Mouse (Mus musculus): Measurements from ENCODE around the gene Tmem186. TPM values are rescaled to one million over a fixed set of nuclear protein-coding genes. Genes with fewer than 3 reads are reported as not detected.
A peak's percentile ranks its signal among the peaks of the same experiment; 100 is the strongest.

Gene Tmem186
- polyA plus RNA-seq, 1 experiment from 2014 or later = 17.2 TPM

DNA sequence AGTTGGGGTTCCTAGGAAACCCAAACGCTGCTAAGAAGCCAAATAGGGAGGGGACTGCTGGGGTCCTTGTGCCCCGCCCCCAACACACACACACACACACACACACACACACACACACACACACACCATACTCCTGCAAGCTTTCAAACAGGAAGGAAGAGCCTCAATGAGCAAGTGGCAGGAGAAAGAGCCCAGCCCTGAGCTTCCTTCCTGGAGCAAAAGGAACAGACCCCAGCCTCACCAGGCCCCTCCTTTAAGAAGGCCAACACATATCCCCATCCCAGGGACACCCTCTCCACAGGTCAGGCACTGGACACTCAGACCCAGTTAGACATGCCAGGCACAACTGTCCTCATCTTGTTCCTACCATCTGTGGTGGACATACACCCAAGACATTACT lies 25.5 kb upstream of the Tmem186 start:
- DNase-seq (ENCODE audit: low spot score) = no peak
- Histone ChIP-seq H3K27me3 (ENCODE audit: control insufficient read depth, insufficient read depth, low read length) (no peaks in the 10 kb centered on the region), H3K4me1 (ENCODE audit: control insufficient read depth, insufficient read depth, low read length) (0 out of 2 replicates have a peak, but pooled peaks cover 2% of the 10 kb centered on the region), H3K4me3 (ENCODE audit: low read depth, low read length) (no peak overlapping the region), H3K4me2 (ENCODE audit: low read depth, severe bottlenecking) (no peak overlapping the region), H3K9ac (ENCODE audit: low read length) (no peak overlapping the region), H3K9me3 (ENCODE audit: control insufficient read depth, low read length) (no peaks in the 10 kb centered on the region), H3K36me3 (ENCODE audit: control insufficient read depth, insufficient read depth, low read length) (peaks cover 5% of the 10 kb centered on the region), H3K27ac (replicated peaks; ENCODE audit: low read depth, low read length) (no peak overlapping the region)
- 74% methylated on average over 2 of the region's 2 CpGs for WGBS
- no peak for ATAC-seq (ENCODE audit: insufficient number of reproducible peaks, low FRiP score, low TSS enrichment, low read depth)

DNA sequence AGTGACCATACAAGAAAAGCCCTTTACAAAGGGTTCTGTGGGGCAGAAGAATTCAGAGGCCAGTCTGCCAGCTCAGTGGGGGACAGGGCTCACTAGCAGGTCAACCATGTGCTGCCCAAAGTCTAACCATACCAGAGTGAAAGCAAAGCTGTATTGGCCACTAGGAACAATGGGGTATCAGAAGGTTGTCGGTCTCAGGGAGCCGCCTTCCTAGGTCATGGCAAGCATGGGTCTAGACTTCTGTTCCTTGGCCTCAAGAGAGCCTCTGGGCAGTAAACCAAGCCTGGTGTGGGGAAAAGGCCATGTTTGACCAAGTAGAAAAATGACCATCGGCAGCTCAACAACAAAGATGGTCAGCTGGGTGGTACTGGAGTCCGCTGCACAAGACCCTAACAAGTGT lies 21.3 kb upstream of the Tmem186 start:
- H3K4me2 ChIP-seq (ENCODE audit: low read depth, severe bottlenecking) = no peak overlapping the region
- 0 out of 2 replicates have a peak, but pooled peaks cover 2% of the 10 kb centered on the region for H3K4me1 ChIP-seq (ENCODE audit: control insufficient read depth, insufficient read depth, low read length)
- no peak overlapping the region for H3K9ac ChIP-seq (ENCODE audit: low read length)
- whole genome bisulfite sequencing = 95% methylated on average over 4 of the region's 4 CpGs
- ATAC-seq (ENCODE audit: insufficient number of reproducible peaks, low FRiP score, low TSS enrichment, low read depth) (no peak), DNase-seq (ENCODE audit: low spot score) (no peak)
- H3K36me3 ChIP-seq (ENCODE audit: control insufficient read depth, insufficient read depth, low read length) = peaks cover 16% of the 10 kb centered on the region
- no peak overlapping the region for H3K4me3 ChIP-seq (ENCODE audit: low read depth, low read length)
- no peaks in the 10 kb centered on the region for H3K27me3 ChIP-seq (ENCODE audit: control insufficient read depth, insufficient read depth, low read length)
- no peaks in the 10 kb centered on the region for H3K9me3 ChIP-seq (ENCODE audit: control insufficient read depth, low read length)
- no peak overlapping the region for H3K27ac ChIP-seq (replicated peaks; ENCODE audit: low read depth, low read length)

DNA sequence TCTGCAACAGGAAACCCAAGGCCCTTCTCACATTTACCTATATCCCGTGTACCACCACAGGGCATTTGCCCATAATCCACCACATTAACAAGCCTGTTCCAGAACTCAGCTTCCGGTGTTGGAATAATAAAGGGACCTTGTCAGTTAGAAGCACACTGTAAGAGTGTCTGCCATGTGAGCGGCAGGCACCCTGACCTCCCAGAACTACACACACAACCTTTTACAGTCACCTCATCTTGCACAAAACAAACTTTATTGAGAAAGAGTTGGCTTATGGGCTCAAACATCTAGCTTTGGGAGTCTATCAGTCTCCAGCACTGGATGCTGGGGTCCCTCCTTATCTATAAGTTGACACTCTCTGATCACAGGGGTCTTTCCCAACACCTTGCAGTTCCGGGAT lies 20.8 kb upstream of the Tmem186 start:
- no peak overlapping the region for H3K4me2 ChIP-seq (ENCODE audit: low read depth, severe bottlenecking)
- 0 out of 2 replicates have a peak, but pooled peaks cover 2% of the 10 kb centered on the region for H3K4me1 ChIP-seq (ENCODE audit: control insufficient read depth, insufficient read depth, low read length)
- ATAC-seq (ENCODE audit: insufficient number of reproducible peaks, low FRiP score, low TSS enrichment, low read depth) (no peak), DNase-seq (ENCODE audit: low spot score) (no peak)
- H3K4me3 ChIP-seq (ENCODE audit: low read depth, low read length) = no peak overlapping the region
- H3K36me3 ChIP-seq (ENCODE audit: control insufficient read depth, insufficient read depth, low read length) = peaks cover 13% of the 10 kb centered on the region; the same call in 1 of the 2 replicates
- no peak overlapping the region for H3K27ac ChIP-seq (replicated peaks; ENCODE audit: low read depth, low read length)
- H3K9ac ChIP-seq (ENCODE audit: low read length) = no peak overlapping the region
- WGBS = 83% methylated on average over 4 of the region's 4 CpGs
- H3K27me3 ChIP-seq (ENCODE audit: control insufficient read depth, insufficient read depth, low read length) = no peaks in the 10 kb centered on the region
- no peaks in the 10 kb centered on the region for H3K9me3 ChIP-seq (ENCODE audit: control insufficient read depth, low read length)

DNA sequence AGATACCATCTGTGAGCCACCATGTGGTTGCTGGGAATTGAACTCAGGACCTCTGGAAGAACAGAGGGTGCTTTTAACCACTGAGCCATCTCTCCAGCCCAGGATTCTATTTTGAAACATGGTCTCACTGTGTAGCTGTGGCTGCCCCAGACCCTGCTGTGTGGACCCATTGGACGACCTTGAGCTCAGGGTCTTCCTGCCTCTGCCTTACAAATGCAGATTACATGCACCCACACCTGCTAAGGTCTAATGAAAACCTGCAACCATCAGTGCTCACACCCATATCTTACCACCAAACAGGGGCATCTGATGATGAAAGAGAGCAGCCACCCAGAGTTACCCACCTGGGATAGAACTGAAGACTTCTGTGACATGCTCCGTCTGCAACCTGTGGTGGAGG lies 18.7 kb upstream of the Tmem186 start:
- Histone ChIP-seq H3K9me3 (ENCODE audit: control insufficient read depth, low read length) (no peaks in the 10 kb centered on the region), H3K4me1 (ENCODE audit: control insufficient read depth, insufficient read depth, low read length) (0 out of 2 replicates have a peak, but pooled peaks cover 2% of the 10 kb centered on the region), H3K36me3 (ENCODE audit: control insufficient read depth, insufficient read depth, low read length) (peaks cover 13% of the 10 kb centered on the region; the same call in 1 of the 2 replicates), H3K9ac (ENCODE audit: low read length) (no peak overlapping the region), H3K27ac (replicated peaks; ENCODE audit: low read depth, low read length) (no peak overlapping the region), H3K27me3 (ENCODE audit: control insufficient read depth, insufficient read depth, low read length) (no peaks in the 10 kb centered on the region), H3K4me3 (ENCODE audit: low read depth, low read length) (no peak overlapping the region), H3K4me2 (ENCODE audit: low read depth, severe bottlenecking) (no peak overlapping the region)
- ATAC-seq (ENCODE audit: insufficient number of reproducible peaks, low FRiP score, low TSS enrichment, low read depth) = no peak
- 96% methylated on average over 2 of the region's 2 CpGs for WGBS
- no peak for DNase-seq (ENCODE audit: low spot score)

DNA sequence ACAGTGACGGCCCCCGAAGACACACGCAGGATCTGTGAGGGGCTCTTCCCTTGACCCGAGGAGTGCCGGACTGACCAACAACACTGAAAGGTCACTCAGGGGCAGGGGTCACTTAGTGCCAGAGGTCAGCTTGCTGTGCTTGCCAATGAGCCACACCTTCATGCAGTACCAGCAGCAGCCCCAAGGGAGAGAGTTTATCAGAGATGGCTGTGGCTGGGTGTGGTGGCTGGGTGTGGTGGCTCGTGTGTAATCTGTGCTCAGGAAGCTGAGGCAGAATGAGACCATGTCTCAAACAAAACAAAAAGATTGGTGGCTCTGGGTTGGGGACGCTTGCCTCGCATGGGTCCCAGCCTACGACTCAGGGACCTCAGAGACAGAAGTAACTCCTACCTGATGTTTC lies 18.1 kb upstream of the Tmem186 start:
- Histone ChIP-seq H3K27ac (replicated peaks; ENCODE audit: low read depth, low read length) (no peak overlapping the region), H3K4me1 (ENCODE audit: control insufficient read depth, insufficient read depth, low read length) (0 out of 2 replicates have a peak, but pooled peaks cover 2% of the 10 kb centered on the region), H3K4me2 (ENCODE audit: low read depth, severe bottlenecking) (no peak overlapping the region), H3K4me3 (ENCODE audit: low read depth, low read length) (no peak overlapping the region), H3K9ac (ENCODE audit: low read length) (no peak overlapping the region), H3K36me3 (ENCODE audit: control insufficient read depth, insufficient read depth, low read length) (peaks cover 10% of the 10 kb centered on the region; the same call in 1 of the 2 replicates), H3K27me3 (ENCODE audit: control insufficient read depth, insufficient read depth, low read length) (no peaks in the 10 kb centered on the region), H3K9me3 (ENCODE audit: control insufficient read depth, low read length) (no peaks in the 10 kb centered on the region)
- no peak for ATAC-seq (ENCODE audit: insufficient number of reproducible peaks, low FRiP score, low TSS enrichment, low read depth)
- 89% methylated on average over 9 of the region's 9 CpGs for WGBS
- DNase-seq (ENCODE audit: low spot score) = no peak

DNA sequence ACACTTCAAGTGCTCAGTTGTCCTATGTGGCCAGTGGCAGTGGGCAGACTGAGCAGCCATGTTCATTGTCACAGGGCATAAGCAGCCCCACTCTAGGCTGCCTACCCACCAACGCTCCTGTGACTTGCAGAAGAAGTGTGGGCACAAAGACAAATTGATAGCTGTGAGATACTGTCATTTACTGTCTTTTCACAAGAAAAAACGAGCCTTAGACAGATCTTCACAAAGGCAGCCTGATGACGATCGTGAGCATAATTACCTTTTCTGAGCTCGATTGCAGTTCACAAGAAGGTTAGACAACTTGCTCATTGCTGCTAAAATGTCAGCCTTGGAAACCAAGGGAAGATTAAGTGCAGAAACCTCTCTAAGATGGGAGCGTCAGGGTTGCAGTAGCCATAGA lies 17.6 kb upstream of the Tmem186 start:
- H3K4me3 ChIP-seq (ENCODE audit: low read depth, low read length) = no peak overlapping the region
- H3K4me2 ChIP-seq (ENCODE audit: low read depth, severe bottlenecking) = no peak overlapping the region
- 86% methylated on average over 6 of the region's 6 CpGs for WGBS
- DNase-seq (ENCODE audit: low spot score) (no peak), ATAC-seq (ENCODE audit: insufficient number of reproducible peaks, low FRiP score, low TSS enrichment, low read depth) (no peak)
- no peak overlapping the region for H3K27ac ChIP-seq (replicated peaks; ENCODE audit: low read depth, low read length)
- H3K36me3 ChIP-seq (ENCODE audit: control insufficient read depth, insufficient read depth, low read length) = peaks cover 10% of the 10 kb centered on the region; the same call in 1 of the 2 replicates
- no peaks in the 10 kb centered on the region for H3K4me1 ChIP-seq (ENCODE audit: control insufficient read depth, insufficient read depth, low read length)
- H3K9ac ChIP-seq (ENCODE audit: low read length) = no peak overlapping the region
- H3K27me3 ChIP-seq (ENCODE audit: control insufficient read depth, insufficient read depth, low read length) = no peaks in the 10 kb centered on the region
- H3K9me3 ChIP-seq (ENCODE audit: control insufficient read depth, low read length) = no peaks in the 10 kb centered on the region

DNA sequence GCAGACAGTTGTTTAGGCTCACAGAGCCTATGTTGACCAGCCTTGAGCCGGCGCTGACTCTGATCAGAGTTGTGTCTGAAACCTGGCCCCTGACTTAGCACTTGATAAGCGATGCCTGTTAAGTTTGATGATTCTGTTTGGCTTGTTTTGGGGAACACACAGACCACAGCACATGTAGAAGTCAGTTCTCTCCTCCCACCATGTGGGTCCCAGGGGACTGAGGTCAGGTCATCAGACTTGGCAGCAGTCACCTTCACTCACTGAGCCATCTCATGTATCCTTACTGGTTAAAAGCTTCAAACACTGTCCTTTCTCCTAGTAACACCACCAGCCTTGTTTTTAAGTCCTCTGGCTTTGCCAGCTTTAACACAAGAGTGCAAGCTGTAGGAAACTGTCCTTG lies 12.5 kb upstream of the Tmem186 start:
- Histone ChIP-seq H3K27me3 (ENCODE audit: control insufficient read depth, insufficient read depth, low read length) (no peaks in the 10 kb centered on the region), H3K4me2 (ENCODE audit: low read depth, severe bottlenecking) (no peak overlapping the region), H3K9me3 (ENCODE audit: control insufficient read depth, low read length) (no peaks in the 10 kb centered on the region), H3K4me1 (ENCODE audit: control insufficient read depth, insufficient read depth, low read length) (no peaks in the 10 kb centered on the region), H3K9ac (ENCODE audit: low read length) (no peak overlapping the region), H3K27ac (replicated peaks; ENCODE audit: low read depth, low read length) (no peak overlapping the region), H3K36me3 (ENCODE audit: control insufficient read depth, insufficient read depth, low read length) (peaks cover 9% of the 10 kb centered on the region; the same call in 1 of the 2 replicates), H3K4me3 (ENCODE audit: low read depth, low read length) (no peak overlapping the region)
- no peak for ATAC-seq (ENCODE audit: insufficient number of reproducible peaks, low FRiP score, low TSS enrichment, low read depth)
- DNase-seq (ENCODE audit: low spot score) = no peak
- WGBS = 100% methylated on average over 3 of the region's 3 CpGs

DNA sequence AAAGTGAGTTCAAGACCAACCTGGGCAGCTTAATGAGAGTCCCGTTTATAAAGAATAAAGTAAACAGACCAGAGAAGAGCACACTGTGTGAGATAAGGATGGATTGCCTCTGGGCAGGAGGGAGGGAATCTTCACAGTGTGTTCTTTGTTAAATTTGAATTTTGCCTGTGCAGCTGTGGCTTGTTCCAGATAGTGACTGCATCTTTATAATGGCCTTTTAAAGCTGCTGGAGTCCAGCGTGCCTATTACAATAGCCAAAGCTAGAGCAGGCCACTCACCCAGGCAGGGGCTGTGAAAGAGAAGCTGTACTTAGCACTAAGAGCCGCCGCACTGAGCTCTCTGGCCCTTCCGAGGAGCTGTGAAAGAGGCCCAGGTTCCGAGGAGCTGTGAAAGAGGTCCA lies 8.0 kb upstream of the Tmem186 start:
- DNase-seq (ENCODE audit: low spot score) (no peak), ATAC-seq (ENCODE audit: insufficient number of reproducible peaks, low FRiP score, low TSS enrichment, low read depth) (no peak)
- Histone ChIP-seq H3K27me3 (ENCODE audit: control insufficient read depth, insufficient read depth, low read length) (no peaks in the 10 kb centered on the region), H3K4me2 (ENCODE audit: low read depth, severe bottlenecking) (no peak overlapping the region), H3K9me3 (ENCODE audit: control insufficient read depth, low read length) (no peaks in the 10 kb centered on the region), H3K36me3 (ENCODE audit: control insufficient read depth, insufficient read depth, low read length) (peaks cover 14% of the 10 kb centered on the region; the same call in 1 of the 2 replicates), H3K4me3 (ENCODE audit: low read depth, low read length) (no peak overlapping the region), H3K9ac (ENCODE audit: low read length) (no peak overlapping the region), H3K4me1 (ENCODE audit: control insufficient read depth, insufficient read depth, low read length) (no peaks in the 10 kb centered on the region), H3K27ac (replicated peaks; ENCODE audit: low read depth, low read length) (no peak overlapping the region)
- 87% methylated on average over 6 of the region's 6 CpGs for WGBS

DNA sequence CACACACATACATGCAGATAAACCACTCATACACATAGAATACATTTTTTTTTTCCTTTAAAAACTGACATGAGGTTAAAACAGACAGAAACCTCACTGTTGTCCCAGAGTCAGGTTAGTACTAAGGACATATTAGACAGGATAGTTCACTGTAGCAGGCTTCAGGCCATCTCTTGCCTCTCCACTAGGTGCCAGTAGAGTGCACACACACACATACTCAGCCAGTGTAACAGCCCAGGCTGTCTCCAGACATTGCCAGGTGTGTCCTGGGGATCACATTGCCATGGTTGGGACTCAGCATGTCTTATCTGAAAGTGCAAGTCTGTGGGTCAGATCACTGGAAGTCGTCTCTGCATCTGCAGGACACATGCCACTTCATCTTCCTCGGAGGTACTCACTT lies 6.3 kb upstream of the Tmem186 start:
- 78% methylated on average over 2 of the region's 2 CpGs for WGBS
- ATAC-seq (ENCODE audit: insufficient number of reproducible peaks, low FRiP score, low TSS enrichment, low read depth) = no peak
- Histone ChIP-seq H3K9me3 (ENCODE audit: control insufficient read depth, low read length) (no peaks in the 10 kb centered on the region), H3K4me2 (ENCODE audit: low read depth, severe bottlenecking) (no peak overlapping the region), H3K27me3 (ENCODE audit: control insufficient read depth, insufficient read depth, low read length) (no peaks in the 10 kb centered on the region), H3K27ac (replicated peaks; ENCODE audit: low read depth, low read length) (no peak overlapping the region), H3K4me3 (ENCODE audit: low read depth, low read length) (no peak overlapping the region), H3K9ac (ENCODE audit: low read length) (no peak overlapping the region), H3K4me1 (ENCODE audit: control insufficient read depth, insufficient read depth, low read length) (no peaks in the 10 kb centered on the region), H3K36me3 (ENCODE audit: control insufficient read depth, insufficient read depth, low read length) (peaks cover 10% of the 10 kb centered on the region; the same call in 1 of the 2 replicates)
- DNase-seq (ENCODE audit: low spot score) = peak; percentile 50

Data from limb, embryonic 11.5 days (tissue).